Mouse (Mus musculus) stomach, embryonic 16.5 days (tissue): Measurements from ENCODE around the gene Chd9. TPM values are rescaled to one million over a fixed set of nuclear protein-coding genes. Genes with fewer than 3 reads are reported as not detected.

Experiments
- ATAC-seq: fragments of 200-750 bp; cut with Nextera tagmentation; 2 replicates; pipeline ENCODE4 v1.8.0; 2017; ENCODE audit warnings: moderate number of reproducible peaks, moderate TSS enrichment; ENCODE audit not compliant: insufficient read depth, low FRiP score
- H3K27ac ChIP-seq: fragments of 300-500 bp; sonication (generic); 2 replicates; pipeline ENCODE4 v1.5.1; 2014; ENCODE audit warnings: low read length
- H3K27me3 ChIP-seq: fragments of 300-500 bp; sonication (generic); 2 replicates; pipeline ENCODE4 v1.6.1; 2014; ENCODE audit warnings: low read length, control low read depth, mixed read lengths; ENCODE audit not compliant: control insufficient read depth, insufficient read depth
- H3K36me3 ChIP-seq: fragments of 300-500 bp; sonication (generic); 2 replicates; pipeline ENCODE4 v1.6.1; 2014; ENCODE audit warnings: low read length; ENCODE audit not compliant: control insufficient read depth, insufficient read depth
- H3K4me1 ChIP-seq: fragments of 300-500 bp; sonication (generic); 2 replicates; pipeline ENCODE4 v1.6.1; 2014; ENCODE audit warnings: low read length, control low read depth, mixed read lengths; ENCODE audit not compliant: control insufficient read depth, insufficient read depth
- H3K4me2 ChIP-seq: fragments of 300-500 bp; sonication (generic); 2 replicates; pipeline ENCODE4 v1.6.1; 2014; ENCODE audit warnings: low read depth, low read length, mixed read lengths
- H3K4me3 ChIP-seq: fragments of 300-500 bp; sonication (generic); replicated peaks from 2 replicates; pipeline ENCODE4 v1.5.1; 2014; ENCODE audit warnings: mild to moderate bottlenecking, low read length
- H3K9ac ChIP-seq: fragments of 300-500 bp; sonication (generic); 2 replicates; pipeline ENCODE4 v1.6.1; 2014; ENCODE audit warnings: low read length
- H3K9me3 ChIP-seq: fragments of 300-500 bp; sonication (generic); replicated peaks from 2 replicates; pipeline ENCODE4 v1.6.1; 2016; ENCODE audit warnings: low read length, control low read depth; ENCODE audit not compliant: control insufficient read depth
- WGBS: fragments of 180-500 bp; shearing (Covaris S2); extraction: QIAGEN DNeasy Blood & Tissue Kit; methylation state at CpG from one replicate; pipeline ENCODE4 v1.1.7; 2014; 5-methylcytosine and 5-hydroxymethylcytosine counted together
- polyA plus RNA-seq: library from polyadenylated mRNA; unstranded; fragments of >200 nt; fragmentation: Nextera tagmentation; extraction: Ambion mirVana; gene quantifications from 2 replicates; pipeline ENCODE4 v1.2.1, GENCODE M21; 2015

Chd9 gene
- polyA plus RNA-seq, 1 experiment from 2014 or later, result 239 TPM

DNA sequence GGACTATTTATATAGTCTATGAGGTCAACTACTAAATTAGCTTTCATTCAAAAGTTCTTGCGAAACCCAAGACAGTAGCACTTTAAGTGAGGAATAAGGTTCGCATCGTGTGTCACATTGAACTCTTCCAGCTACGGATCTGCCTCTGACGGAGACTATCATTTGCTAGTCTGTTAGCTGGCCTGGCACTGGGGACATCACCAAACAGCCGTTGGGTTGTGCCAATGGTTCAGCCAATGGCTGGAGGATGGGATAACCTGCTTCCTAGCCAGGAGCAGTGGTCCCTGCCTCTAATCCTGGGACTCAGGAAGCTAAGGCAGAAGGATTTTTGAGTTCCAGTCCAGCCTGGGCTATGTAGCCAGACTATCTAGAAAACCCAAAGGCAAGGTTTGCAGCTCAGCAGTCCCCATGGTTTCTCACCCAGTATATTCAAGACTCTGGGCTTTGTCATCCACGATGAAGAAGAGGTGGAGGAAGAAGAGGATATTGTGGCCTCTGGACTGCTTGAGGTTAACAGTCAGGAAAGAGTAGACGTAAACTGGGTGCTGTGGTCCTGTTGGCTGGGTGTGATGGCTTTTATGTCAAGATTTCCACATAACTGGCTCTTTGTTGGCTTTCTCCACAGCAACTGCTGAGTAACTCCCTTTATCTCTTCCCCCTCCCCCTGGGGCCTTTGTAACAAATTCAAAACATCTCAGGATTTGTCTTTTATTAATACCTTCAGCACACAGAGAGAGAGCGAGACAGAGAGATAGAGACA, 8.4 kb upstream of the Chd9 start:
- no peak overlapping the region for H3K9ac ChIP-seq
- H3K27ac ChIP-seq, result no peak overlapping the region
- no peaks in the 10 kb centered on the region for H3K4me1 ChIP-seq
- ATAC-seq, result no peak
- 84% methylated on average over 9 of the region's 9 CpGs for WGBS
- H3K9me3 ChIP-seq, result no peaks in the 10 kb centered on the region
- no peaks in the 10 kb centered on the region for H3K36me3 ChIP-seq
- H3K4me2 ChIP-seq, result no peak overlapping the region
- H3K4me3 ChIP-seq, result no peak overlapping the region
- H3K27me3 ChIP-seq, result no peaks in the 10 kb centered on the region

DNA sequence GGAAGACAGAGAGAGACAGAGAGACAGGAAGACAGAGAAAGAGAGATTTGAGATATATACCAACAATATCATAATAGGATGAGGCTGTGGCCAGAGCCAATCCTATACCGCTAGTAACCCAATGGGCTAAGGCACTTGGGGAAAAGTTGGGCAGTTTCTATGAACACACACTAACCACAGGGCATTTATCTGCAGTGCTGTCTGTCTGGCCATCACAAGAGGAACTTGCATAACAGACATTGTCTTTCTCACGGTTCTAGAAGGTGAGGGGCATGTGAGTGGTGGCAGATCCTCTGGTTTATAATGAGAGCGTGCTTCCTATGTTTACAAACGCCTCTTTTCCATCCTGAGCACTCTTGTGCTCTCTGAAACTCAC, 7.8 kb upstream of the Chd9 start:
- Histone ChIP-seq H3K36me3 (no peaks in the 10 kb centered on the region), H3K4me2 (no peak overlapping the region), H3K4me1 (no peaks in the 10 kb centered on the region), H3K4me3 (no peak overlapping the region), H3K27me3 (no peaks in the 10 kb centered on the region), H3K27ac (no peak overlapping the region), H3K9me3 (no peaks in the 10 kb centered on the region), H3K9ac (no peak overlapping the region)
- ATAC-seq, result no peak
- 76% methylated on average over 4 of the region's 4 CpGs for WGBS

GRCm38 (mm10) chr8:90822443-90822842, 5.7 kb upstream of the Chd9 start:
- 29% methylated on average over 11 of the region's 11 CpGs for WGBS
- no peak for ATAC-seq

GRCm38 (mm10) chr8:90825459-90825871, 2.7 kb upstream of the Chd9 start:
- H3K9ac ChIP-seq, result peak overlapping the region; percentile 32; the same call in 1 of the 2 replicates
- no peaks in the 10 kb centered on the region for H3K27me3 ChIP-seq
- peak overlapping the region; percentile 56 for H3K27ac ChIP-seq
- no peak overlapping the region for H3K4me3 ChIP-seq
- H3K4me2 ChIP-seq, result peak overlapping the region; percentile 26; the same call in 1 of the 2 replicates
- H3K36me3 ChIP-seq, result no peaks in the 10 kb centered on the region
- ATAC-seq, result peak; percentile 51; the same call in 1 of the 2 replicates
- H3K9me3 ChIP-seq, result no peaks in the 10 kb centered on the region
- peaks cover 11% of the 10 kb centered on the region for H3K4me1 ChIP-seq
- 58% methylated on average over 9 of the region's 9 CpGs for WGBS

More at GRCm38 (mm10) chr8:90822443-90822842, 5.7 kb upstream of the Chd9 start:
- Histone ChIP-seq H3K27me3 (no peaks in the 10 kb centered on the region), H3K27ac (no peak overlapping the region), H3K9ac (no peak overlapping the region), H3K4me2 (no peak overlapping the region), H3K9me3 (no peaks in the 10 kb centered on the region), H3K4me3 (no peak overlapping the region), H3K4me1 (no peaks in the 10 kb centered on the region), H3K36me3 (no peaks in the 10 kb centered on the region)

DNA sequence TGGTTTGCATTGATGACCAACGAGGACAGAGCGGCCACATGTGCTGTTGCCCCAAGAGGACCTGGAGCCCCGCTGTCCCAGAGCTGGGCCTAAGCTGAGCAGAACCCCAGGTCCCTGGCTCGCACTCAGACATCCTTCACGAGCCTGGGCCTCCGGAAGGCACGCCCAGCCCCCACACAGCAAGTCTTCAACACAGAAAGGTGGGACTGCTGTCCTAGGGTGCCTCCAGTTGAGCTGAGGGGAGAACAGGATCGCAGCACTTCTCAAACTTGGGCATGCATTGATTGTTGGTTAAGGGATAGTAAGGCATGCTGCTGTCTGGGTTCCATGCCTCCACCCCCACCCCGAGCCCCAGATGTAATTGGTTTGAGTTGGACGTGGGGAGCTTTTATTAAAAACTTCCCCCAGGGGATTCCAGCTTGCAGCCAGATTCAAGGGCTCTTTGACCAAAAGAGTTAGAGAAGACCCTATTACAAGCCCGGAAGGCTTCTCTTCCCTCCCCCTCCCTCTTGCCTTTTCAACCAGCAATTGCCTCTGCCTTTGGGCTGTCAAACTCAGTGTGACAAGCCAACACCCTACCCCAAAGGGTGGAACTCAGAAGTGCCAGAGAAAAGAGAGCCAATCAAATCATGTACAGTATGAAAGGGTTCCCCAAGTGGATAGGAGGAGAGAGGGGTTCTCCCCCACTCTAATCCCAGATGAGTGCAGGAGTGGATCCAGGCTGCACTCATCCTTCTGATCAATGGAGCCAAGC, 1.0 kb downstream of the Chd9 start:
- H3K4me1 ChIP-seq, result peaks cover 18% of the 10 kb centered on the region
- H3K9me3 ChIP-seq, result no peaks in the 10 kb centered on the region
- WGBS, result 4% methylated on average over 11 of the region's 11 CpGs
- H3K9ac ChIP-seq, result peak overlapping the region; percentile 83
- H3K27me3 ChIP-seq, result no peaks in the 10 kb centered on the region
- H3K4me3 ChIP-seq, result peak overlapping the region; percentile 60
- no peaks in the 10 kb centered on the region for H3K36me3 ChIP-seq
- H3K27ac ChIP-seq, result peak overlapping the region; percentile 87
- ATAC-seq, result peak; percentile 71
- peak overlapping the region; percentile 87 for H3K4me2 ChIP-seq

GRCm38 (mm10) chr8:90829825-90830224, 1.7 kb downstream of the Chd9 start:
- Histone ChIP-seq H3K27ac (0 out of 2 replicates have a peak overlapping the region, but pooled peaks have one; percentile 87), H3K4me3 (peak overlapping the region; percentile 60), H3K4me1 (peaks cover 18% of the 10 kb centered on the region), H3K36me3 (no peaks in the 10 kb centered on the region), H3K9ac (no peak overlapping the region), H3K9me3 (no peaks in the 10 kb centered on the region), H3K4me2 (peak overlapping the region; percentile 87), H3K27me3 (no peaks in the 10 kb centered on the region)
- 65% methylated on average over 1 of the region's 1 CpGs for WGBS
- ATAC-seq, result no peak

DNA sequence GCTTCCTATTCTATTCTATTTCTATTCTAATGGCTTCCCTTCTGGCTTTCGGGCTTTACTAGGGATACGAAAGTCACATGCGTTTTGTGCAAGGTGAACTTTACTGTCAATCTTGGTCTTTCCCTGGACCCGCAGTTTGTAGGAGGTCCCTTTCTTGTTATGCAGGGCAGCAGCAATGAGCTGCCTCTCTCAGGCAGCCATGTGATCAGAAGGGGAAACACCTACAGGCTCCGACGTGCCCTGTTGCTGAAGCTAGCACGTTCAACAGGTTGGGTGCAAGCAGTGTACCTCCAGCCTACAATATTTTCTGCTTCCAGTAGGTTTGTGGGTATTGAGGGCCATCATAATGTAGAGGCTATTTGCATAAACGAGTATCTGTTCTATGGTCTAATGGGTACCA, 2.8 kb downstream of the Chd9 start:
- ATAC-seq, result no peak
- H3K27me3 ChIP-seq, result no peaks in the 10 kb centered on the region
- 54% methylated on average over 8 of the region's 8 CpGs for WGBS

DNA sequence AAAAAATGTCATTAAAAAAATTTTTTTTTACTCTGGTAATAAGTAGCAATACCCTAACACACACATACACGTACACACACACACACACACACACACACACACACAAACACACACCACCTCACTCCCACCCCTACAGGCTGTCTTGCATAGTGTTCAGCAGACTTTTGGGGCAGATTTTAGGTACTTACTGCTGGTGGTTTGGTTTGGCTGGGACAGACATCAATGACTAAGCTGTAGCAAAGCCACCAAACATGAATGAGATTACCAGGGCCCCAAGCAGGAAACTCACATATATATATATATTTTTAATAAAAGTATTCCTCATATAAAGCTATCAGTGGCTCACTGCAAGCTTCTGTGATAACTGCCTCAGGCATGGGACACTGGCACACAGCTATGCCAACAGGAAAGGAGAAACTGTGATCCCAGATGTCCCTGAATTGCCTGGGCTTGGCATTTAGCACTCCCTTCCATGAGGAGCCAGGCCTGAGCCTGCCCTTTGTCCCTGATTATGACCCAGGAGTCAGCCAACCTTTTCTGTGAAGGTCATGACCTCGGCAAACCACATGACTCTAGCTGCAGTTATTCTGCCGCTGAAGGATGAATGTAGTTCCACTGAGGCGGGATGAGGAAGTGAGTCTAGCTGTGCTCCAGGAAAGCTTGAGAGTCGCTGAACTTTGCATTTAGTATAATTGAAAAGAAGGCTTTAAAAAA, 4.6 kb downstream of the Chd9 start:
- ATAC-seq, result no peak
- no peaks in the 10 kb centered on the region for H3K27me3 ChIP-seq
- 58% methylated on average over 5 of the region's 5 CpGs for WGBS
- H3K27ac ChIP-seq, result no peak overlapping the region
- no peaks in the 10 kb centered on the region for H3K9me3 ChIP-seq
- no peak overlapping the region for H3K9ac ChIP-seq
- no peak overlapping the region for H3K4me3 ChIP-seq
- no peak overlapping the region for H3K4me2 ChIP-seq
- H3K36me3 ChIP-seq, result no peaks in the 10 kb centered on the region
- peaks cover 18% of the 10 kb centered on the region for H3K4me1 ChIP-seq

More for the DNA sequence above, 2.8 kb downstream of the Chd9 start:
- Histone ChIP-seq H3K9ac (no peak overlapping the region), H3K9me3 (no peaks in the 10 kb centered on the region), H3K36me3 (no peaks in the 10 kb centered on the region), H3K4me1 (peaks cover 18% of the 10 kb centered on the region), H3K4me2 (no peak overlapping the region), H3K4me3 (no peak overlapping the region), H3K27ac (no peak overlapping the region)
